Mouse (Mus musculus): Measurements from ENCODE around the gene Islr. TPM values are rescaled to one million over a fixed set of nuclear protein-coding genes. Genes with fewer than 3 reads are reported as not detected.

Islr gene
- polyA plus RNA-seq, 1 experiment from 2014 or later, result 13.5 TPM

DNA sequence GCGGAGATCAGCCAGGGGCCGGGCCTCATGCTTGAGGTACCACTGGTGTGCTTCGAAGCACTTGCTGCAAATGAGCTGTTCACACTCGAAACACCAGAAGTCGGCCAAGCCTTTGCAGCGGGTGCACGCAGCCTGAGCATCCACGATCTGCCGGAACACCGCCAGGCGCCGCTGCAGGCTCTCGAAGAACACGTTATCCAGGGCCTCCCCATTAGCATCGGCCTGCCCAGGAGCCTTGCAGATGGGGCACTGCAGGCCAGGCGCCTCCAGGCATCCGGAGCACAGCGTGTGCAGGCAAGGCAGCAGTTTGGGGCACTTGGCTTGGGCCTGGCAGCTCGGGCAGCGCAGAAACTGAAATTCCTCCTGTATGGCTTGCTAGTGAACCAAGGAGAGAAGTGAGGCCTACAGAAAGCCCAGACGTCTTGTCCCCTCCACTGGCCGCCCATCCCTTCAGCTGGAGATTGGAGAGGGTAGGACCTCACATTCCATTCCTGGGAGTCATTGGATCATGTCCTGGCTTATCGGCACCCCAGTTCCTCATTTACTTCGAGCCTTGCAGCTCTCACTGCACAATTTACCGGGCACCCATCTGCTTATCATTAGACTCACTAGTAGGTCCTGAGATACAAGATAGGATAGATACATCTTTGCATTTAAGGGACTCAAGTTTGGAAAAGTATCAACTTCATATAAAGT lies 43.1 kb upstream of the Islr start:
- Histone ChIP-seq H3K36me3 (ENCODE audit: control insufficient read depth, insufficient read depth, low read length) (no peaks in the 10 kb centered on the region), H3K4me2 (ENCODE audit: low read length) (peak overlapping the region; percentile 41), H3K27ac (ENCODE audit: low read depth, low read length) (0 out of 2 replicates have a peak overlapping the region, but pooled peaks have one; percentile 41), H3K4me1 (ENCODE audit: control insufficient read depth, insufficient read depth, low read length) (peaks cover 10% of the 10 kb centered on the region), H3K9me3 (replicated peaks; ENCODE audit: control insufficient read depth, low read length) (no peaks in the 10 kb centered on the region), H3K27me3 (replicated peaks; ENCODE audit: control insufficient read depth, insufficient read depth, low read length) (no peaks in the 10 kb centered on the region), H3K4me3 (ENCODE audit: low read depth, low read length) (no peak overlapping the region), H3K9ac (ENCODE audit: low read length) (peak overlapping the region; percentile 52)
- DNase-seq (ENCODE audit: low spot score), result peak; percentile 90
- 16% methylated on average over 25 of the region's 25 CpGs for WGBS
- peak; percentile 88 for ATAC-seq

DNA sequence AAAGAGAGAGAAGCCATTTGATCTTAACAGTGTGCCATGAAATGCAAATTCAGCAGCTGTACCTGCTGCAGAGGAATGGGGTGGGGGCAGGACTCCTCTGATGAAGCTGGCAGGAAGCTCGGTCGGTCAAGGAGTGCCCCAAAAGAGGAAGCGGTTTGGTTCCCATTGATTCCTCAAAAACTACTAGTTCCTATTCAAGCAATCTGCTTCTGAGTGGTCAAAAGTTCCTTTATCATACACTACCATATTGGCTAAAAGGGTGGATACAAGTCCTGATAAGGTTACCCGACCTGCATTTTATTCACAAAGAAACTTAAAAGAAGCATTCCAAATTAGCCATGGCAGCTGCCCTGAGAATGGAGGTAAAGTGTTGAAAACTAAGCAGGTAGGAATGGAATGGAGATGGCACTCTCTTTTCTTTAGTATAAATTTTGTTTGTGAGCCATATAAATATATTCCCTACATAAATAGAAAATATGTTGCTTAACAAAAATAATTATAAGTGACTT lies 42.0 kb upstream of the Islr start:
- H3K4me2 ChIP-seq (ENCODE audit: low read length), result no peak overlapping the region
- no peaks in the 10 kb centered on the region for H3K9me3 ChIP-seq (replicated peaks; ENCODE audit: control insufficient read depth, low read length)
- no peak overlapping the region for H3K4me3 ChIP-seq (ENCODE audit: low read depth, low read length)
- no peak for ATAC-seq
- no peak for DNase-seq (ENCODE audit: low spot score)
- H3K9ac ChIP-seq (ENCODE audit: low read length), result no peak overlapping the region
- WGBS, result 75% methylated on average over 4 of the region's 4 CpGs
- H3K27me3 ChIP-seq (replicated peaks; ENCODE audit: control insufficient read depth, insufficient read depth, low read length), result no peaks in the 10 kb centered on the region
- H3K4me1 ChIP-seq (ENCODE audit: control insufficient read depth, insufficient read depth, low read length), result peaks cover 16% of the 10 kb centered on the region
- no peaks in the 10 kb centered on the region for H3K36me3 ChIP-seq (ENCODE audit: control insufficient read depth, insufficient read depth, low read length)
- no peak overlapping the region for H3K27ac ChIP-seq (ENCODE audit: low read depth, low read length)

DNA sequence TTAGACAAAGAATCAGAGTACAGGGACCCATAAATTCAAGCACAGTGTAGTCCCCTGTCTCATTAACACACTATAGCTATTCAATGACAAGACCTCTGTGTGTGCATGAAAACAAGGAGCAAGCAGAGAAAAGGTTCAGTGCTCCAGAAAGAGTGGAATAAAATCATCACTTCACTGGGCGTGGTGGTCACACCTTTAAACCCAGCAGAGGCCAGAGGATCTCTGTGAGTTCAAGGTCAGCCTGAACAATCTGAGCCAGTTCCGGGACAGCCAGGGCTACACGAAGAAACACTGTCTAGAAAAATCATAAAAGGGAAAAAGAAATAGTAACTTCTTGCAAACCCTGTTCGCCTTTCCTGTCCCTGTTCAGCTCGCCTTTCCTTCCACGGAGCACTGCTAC lies 39.6 kb upstream of the Islr start:
- ATAC-seq, result no peak
- H3K9ac ChIP-seq (ENCODE audit: low read length), result no peak overlapping the region
- 89% methylated on average over 6 of the region's 6 CpGs for WGBS

DNA sequence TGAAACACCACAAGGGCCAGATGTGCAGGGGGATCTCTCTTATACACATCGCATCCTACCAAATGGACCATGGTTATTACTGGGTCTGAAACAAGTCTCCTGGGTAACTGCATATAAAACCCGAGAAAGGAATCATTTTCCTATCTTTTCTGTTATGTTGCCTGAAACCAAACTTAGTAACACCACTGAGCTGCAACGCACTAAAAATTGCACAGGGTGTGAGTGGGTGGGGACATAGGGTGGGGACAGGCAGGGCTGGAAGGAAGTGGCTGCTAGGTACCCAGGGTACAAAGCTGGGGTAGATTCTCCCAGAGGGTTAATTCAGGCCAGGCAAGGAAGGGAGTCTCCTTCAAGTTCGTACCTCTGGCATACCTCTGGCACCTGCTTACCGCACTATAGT lies 38.6 kb upstream of the Islr start:
- H3K27ac ChIP-seq (ENCODE audit: low read depth, low read length), result no peak overlapping the region
- 90% methylated on average over 5 of the region's 5 CpGs for WGBS

More for the DNA sequence above, 39.6 kb upstream of the Islr start:
- Histone ChIP-seq H3K9me3 (replicated peaks; ENCODE audit: control insufficient read depth, low read length) (no peaks in the 10 kb centered on the region), H3K4me3 (ENCODE audit: low read depth, low read length) (no peak overlapping the region), H3K4me1 (ENCODE audit: control insufficient read depth, insufficient read depth, low read length) (peaks cover 10% of the 10 kb centered on the region), H3K27me3 (replicated peaks; ENCODE audit: control insufficient read depth, insufficient read depth, low read length) (no peaks in the 10 kb centered on the region), H3K36me3 (ENCODE audit: control insufficient read depth, insufficient read depth, low read length) (no peaks in the 10 kb centered on the region), H3K27ac (ENCODE audit: low read depth, low read length) (no peak overlapping the region), H3K4me2 (ENCODE audit: low read length) (no peak overlapping the region)
- DNase-seq (ENCODE audit: low spot score), result no peak

DNA sequence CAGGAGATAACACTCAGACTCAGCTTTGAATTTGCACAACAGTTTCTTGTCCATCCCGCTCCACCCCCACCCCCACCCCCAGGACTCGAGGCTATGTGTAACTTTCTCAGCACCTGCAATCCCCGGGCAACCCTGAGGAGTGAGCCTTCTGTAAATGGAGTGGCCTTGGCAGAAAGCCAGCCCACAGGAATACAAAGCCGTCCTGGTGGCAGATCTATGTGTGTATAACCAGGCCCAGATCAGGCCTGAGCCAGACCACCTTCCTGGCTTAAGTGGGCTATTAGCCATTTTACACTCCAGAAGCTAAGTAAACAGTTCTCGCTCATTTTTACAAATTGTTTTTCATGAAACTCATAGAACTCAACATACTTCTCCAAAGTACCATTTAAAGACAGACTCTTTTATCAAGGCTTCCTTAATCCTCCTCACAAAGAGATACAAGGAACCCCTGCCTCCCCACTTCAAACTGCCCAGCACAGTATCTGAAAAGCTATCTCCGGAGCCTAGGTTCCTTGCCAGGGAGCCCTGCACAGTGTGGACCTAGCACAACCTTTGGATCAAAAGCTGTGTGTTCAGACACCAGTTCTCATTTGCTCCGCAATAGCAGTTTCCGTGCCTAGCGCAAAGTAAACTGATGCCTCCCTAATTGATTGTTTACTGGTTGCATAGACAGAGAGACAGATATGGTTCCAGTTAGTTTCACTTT lies 37.8 kb upstream of the Islr start:
- no peaks in the 10 kb centered on the region for H3K36me3 ChIP-seq (ENCODE audit: control insufficient read depth, insufficient read depth, low read length)
- peaks cover 7% of the 10 kb centered on the region for H3K4me1 ChIP-seq (ENCODE audit: control insufficient read depth, insufficient read depth, low read length)
- no peaks in the 10 kb centered on the region for H3K27me3 ChIP-seq (replicated peaks; ENCODE audit: control insufficient read depth, insufficient read depth, low read length)
- H3K9me3 ChIP-seq (replicated peaks; ENCODE audit: control insufficient read depth, low read length), result no peaks in the 10 kb centered on the region
- no peak overlapping the region for H3K4me2 ChIP-seq (ENCODE audit: low read length)
- DNase-seq (ENCODE audit: low spot score) (peak; percentile 79), ATAC-seq (peak; percentile 75)
- no peak overlapping the region for H3K9ac ChIP-seq (ENCODE audit: low read length)
- no peak overlapping the region for H3K4me3 ChIP-seq (ENCODE audit: low read depth, low read length)
- H3K27ac ChIP-seq (ENCODE audit: low read depth, low read length), result no peak overlapping the region
- 30% methylated on average over 9 of the region's 9 CpGs for WGBS

More for the DNA sequence above, 38.6 kb upstream of the Islr start:
- Histone ChIP-seq H3K4me1 (ENCODE audit: control insufficient read depth, insufficient read depth, low read length) (peaks cover 7% of the 10 kb centered on the region), H3K27me3 (replicated peaks; ENCODE audit: control insufficient read depth, insufficient read depth, low read length) (no peaks in the 10 kb centered on the region), H3K4me2 (ENCODE audit: low read length) (no peak overlapping the region), H3K9ac (ENCODE audit: low read length) (no peak overlapping the region), H3K4me3 (ENCODE audit: low read depth, low read length) (no peak overlapping the region), H3K36me3 (ENCODE audit: control insufficient read depth, insufficient read depth, low read length) (no peaks in the 10 kb centered on the region), H3K9me3 (replicated peaks; ENCODE audit: control insufficient read depth, low read length) (no peaks in the 10 kb centered on the region)
- DNase-seq (ENCODE audit: low spot score), result no peak
- no peak for ATAC-seq

DNA sequence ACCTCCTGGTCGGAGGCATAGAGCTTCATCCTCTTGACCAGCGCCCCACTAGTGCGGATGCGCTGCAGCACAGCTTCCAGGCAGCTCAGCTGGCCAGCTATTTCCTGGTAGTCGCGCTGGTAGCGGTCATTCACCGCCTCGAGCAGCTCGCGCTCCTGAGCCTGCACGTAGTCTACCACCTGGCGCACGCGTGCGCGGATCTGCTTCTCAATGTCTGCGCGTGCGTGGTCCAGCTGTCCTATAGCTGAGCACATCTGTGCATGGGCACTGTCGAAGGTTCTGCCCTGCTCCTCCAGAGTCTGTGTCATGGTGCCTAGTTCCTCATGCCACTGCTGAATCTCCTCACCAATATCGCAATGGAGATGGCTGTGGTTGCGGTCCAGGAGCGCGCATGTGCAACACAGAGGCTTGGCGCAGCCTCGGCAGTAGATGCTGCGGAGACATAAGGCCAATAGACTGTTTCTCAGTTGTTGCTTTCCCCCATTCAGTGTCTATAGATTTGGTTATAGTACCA lies 30.5 kb upstream of the Islr start:
- WGBS, result 97% methylated on average over 28 of the region's 28 CpGs
- Histone ChIP-seq H3K27me3 (replicated peaks; ENCODE audit: control insufficient read depth, insufficient read depth, low read length) (no peaks in the 10 kb centered on the region), H3K36me3 (ENCODE audit: control insufficient read depth, insufficient read depth, low read length) (peaks cover 11% of the 10 kb centered on the region), H3K9ac (ENCODE audit: low read length) (no peak overlapping the region), H3K9me3 (replicated peaks; ENCODE audit: control insufficient read depth, low read length) (no peaks in the 10 kb centered on the region), H3K4me1 (ENCODE audit: control insufficient read depth, insufficient read depth, low read length) (no peaks in the 10 kb centered on the region), H3K27ac (ENCODE audit: low read depth, low read length) (no peak overlapping the region), H3K4me2 (ENCODE audit: low read length) (no peak overlapping the region), H3K4me3 (ENCODE audit: low read depth, low read length) (no peak overlapping the region)
- DNase-seq (ENCODE audit: low spot score) (no peak), ATAC-seq (no peak)

DNA sequence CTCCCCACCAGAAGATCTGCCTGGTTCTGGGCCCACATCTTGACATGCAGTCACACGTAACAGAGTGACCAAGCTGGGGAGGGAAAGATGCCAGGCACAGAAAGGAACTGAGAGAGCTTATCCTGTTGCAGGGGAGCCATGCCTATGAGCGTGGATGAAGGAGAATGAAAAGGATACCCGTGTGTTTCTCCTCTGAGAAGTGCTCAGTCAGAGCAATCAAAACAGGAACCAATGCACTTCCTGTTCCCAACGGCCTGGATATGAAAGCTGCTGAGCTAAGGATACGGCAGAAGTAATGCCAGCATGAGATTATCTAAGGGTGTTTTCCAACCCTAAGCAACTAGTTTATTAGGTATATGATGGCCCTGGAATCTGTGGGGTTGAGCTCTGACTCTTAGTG lies 28.3 kb upstream of the Islr start:
- Histone ChIP-seq H3K27ac (ENCODE audit: low read depth, low read length) (no peak overlapping the region), H3K9me3 (replicated peaks; ENCODE audit: control insufficient read depth, low read length) (no peaks in the 10 kb centered on the region), H3K4me1 (ENCODE audit: control insufficient read depth, insufficient read depth, low read length) (no peaks in the 10 kb centered on the region), H3K36me3 (ENCODE audit: control insufficient read depth, insufficient read depth, low read length) (peaks cover 27% of the 10 kb centered on the region), H3K4me3 (ENCODE audit: low read depth, low read length) (no peak overlapping the region), H3K27me3 (replicated peaks; ENCODE audit: control insufficient read depth, insufficient read depth, low read length) (no peaks in the 10 kb centered on the region), H3K4me2 (ENCODE audit: low read length) (no peak overlapping the region), H3K9ac (ENCODE audit: low read length) (no peak overlapping the region)
- 81% methylated on average over 5 of the region's 5 CpGs for WGBS
- ATAC-seq (no peak), DNase-seq (ENCODE audit: low spot score) (no peak)

DNA sequence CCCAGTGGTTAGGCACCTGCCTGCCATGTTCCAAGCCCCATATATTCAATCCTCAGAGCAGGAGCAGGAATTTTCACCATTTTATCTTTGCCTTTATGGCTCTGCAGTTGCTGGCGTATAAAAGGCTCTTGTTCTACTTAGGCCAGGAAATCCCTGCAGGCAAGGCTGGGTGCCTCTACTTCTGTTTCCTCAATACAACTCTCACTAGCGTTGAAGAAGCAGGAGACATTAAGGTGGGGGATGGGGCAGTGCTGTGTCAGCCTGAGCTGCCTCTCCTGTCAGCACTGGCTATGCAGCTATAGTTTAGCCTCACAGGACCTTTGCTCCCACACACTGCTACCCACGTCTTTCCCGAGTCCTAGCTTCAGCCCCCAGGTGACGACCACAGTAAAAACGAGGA lies 27.6 kb upstream of the Islr start:
- no peak overlapping the region for H3K9ac ChIP-seq (ENCODE audit: low read length)
- no peak overlapping the region for H3K4me2 ChIP-seq (ENCODE audit: low read length)
- no peak overlapping the region for H3K27ac ChIP-seq (ENCODE audit: low read depth, low read length)
- H3K9me3 ChIP-seq (replicated peaks; ENCODE audit: control insufficient read depth, low read length), result no peaks in the 10 kb centered on the region
- DNase-seq (ENCODE audit: low spot score) (no peak), ATAC-seq (no peak)
- no peaks in the 10 kb centered on the region for H3K27me3 ChIP-seq (replicated peaks; ENCODE audit: control insufficient read depth, insufficient read depth, low read length)
- H3K36me3 ChIP-seq (ENCODE audit: control insufficient read depth, insufficient read depth, low read length), result peaks cover 29% of the 10 kb centered on the region
- 80% methylated on average over 6 of the region's 6 CpGs for WGBS
- H3K4me1 ChIP-seq (ENCODE audit: control insufficient read depth, insufficient read depth, low read length), result no peaks in the 10 kb centered on the region
- H3K4me3 ChIP-seq (ENCODE audit: low read depth, low read length), result no peak overlapping the region
